Mouse (Mus musculus) WW6 (cell line): ENCODE measurements at regions not wholly inside any gene's neighbourhood (a gene's known extent, or its start where the extent isn't known, plus 50 kb on each side); places are given as distances from the start of the nearest gene placed in this dataset.

ENCODE experiments used
- DNase-seq: peaks from one replicate; pipeline ENCODE4 v3.0.0-alpha.2; 2013; ENCODE audit warnings: low read depth, low spot score

- no peak for DNase-seq
These were observed 102.3 kb upstream of the Nfe2l3 start for GRCm38 (mm10) chr6:51330069-51330706.

- no peak for DNase-seq
These were observed 99.6 kb upstream of the Nfe2l3 start for GRCm38 (mm10) chr6:51332841-51333240.

GRCm38 (mm10) chr6:51333722-51334360 is 98.6 kb upstream of the Nfe2l3 start:
- DNase-seq: no peak

- DNase-seq: no peak
These were observed 97.2 kb upstream of the Nfe2l3 start for GRCm38 (mm10) chr6:51335314-51335713.

GRCm38 (mm10) chr6:51339301-51339700 is 93.2 kb upstream of the Nfe2l3 start:
- no peak for DNase-seq

GRCm38 (mm10) chr6:51347721-51348120 is 84.7 kb upstream of the Nfe2l3 start:
- DNase-seq: no peak

GRCm38 (mm10) chr6:51349771-51350170 is 82.7 kb upstream of the Nfe2l3 start:
- DNase-seq: no peak

GRCm38 (mm10) chr6:51355041-51355440 is 77.4 kb upstream of the Nfe2l3 start:
- DNase-seq: no peak

GRCm38 (mm10) chr6:51361611-51362180 is 70.8 kb upstream of the Nfe2l3 start:
- no peak for DNase-seq

- peak; percentile 81 for DNase-seq
These were observed 69.8 kb upstream of the Nfe2l3 start for GRCm38 (mm10) chr6:51362475-51363226.

GRCm38 (mm10) chr6:51364776-51365175 is 67.7 kb upstream of the Nfe2l3 start:
- DNase-seq: no peak

- DNase-seq: no peak
These were observed 62.7 kb upstream of the Nfe2l3 start for GRCm38 (mm10) chr6:51369771-51370170.

GRCm38 (mm10) chr6:51372357-51372756 is 60.1 kb upstream of the Nfe2l3 start:
- no peak for DNase-seq

- DNase-seq: no peak
These were observed 54.0 kb upstream of the Nfe2l3 start for GRCm38 (mm10) chr6:51378436-51378835.

GRCm38 (mm10) chr6:51379074-51379473 is 53.4 kb upstream of the Nfe2l3 start:
- no peak for DNase-seq

GRCm38 (mm10) chr6:51379560-51380274 is 52.8 kb upstream of the Nfe2l3 start:
- no peak for DNase-seq

GRCm38 (mm10) chr6:51380275-51380575 is 52.2 kb upstream of the Nfe2l3 start:
- no peak for DNase-seq

GRCm38 (mm10) chr6:51381465-51381864 is 51.0 kb upstream of the Nfe2l3 start:
- no peak for DNase-seq
